Mouse (Mus musculus): ENCODE results near the gene Map7d1.

Map7d1 gene

DNA sequence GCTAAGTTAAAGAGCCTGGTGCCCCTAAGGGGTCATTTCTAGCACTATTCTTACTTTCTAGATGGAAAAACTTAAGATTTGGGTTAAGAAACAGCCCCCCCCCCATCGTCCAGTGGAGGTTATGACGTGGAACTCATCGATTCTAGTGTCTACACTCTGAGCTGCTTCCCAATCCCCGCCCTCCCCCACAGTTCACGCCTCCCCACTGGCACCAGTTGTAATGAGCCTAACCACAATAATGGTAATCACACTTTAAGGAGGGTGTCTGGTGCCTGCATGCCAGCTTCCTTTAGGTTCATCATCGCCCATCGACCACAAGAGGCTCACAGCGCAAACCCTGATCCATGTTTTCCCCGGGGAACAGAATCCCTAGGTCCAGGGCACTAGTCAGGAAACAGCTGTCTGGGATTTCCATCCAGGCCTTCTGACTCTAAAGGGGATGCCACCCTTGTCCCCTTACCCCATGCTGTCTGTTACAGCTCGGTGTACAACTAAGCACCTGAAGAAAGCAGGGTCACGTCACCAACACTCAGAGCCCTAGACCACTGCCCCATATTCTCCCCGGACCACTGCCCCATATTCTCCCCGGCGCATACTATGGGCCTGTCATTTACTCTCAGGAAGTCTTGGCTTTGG lies 2.4 kb downstream of the Map7d1 start:
- 0 out of 2 replicates have a peak, but pooled peaks cover 4% of the 10 kb centered on the region for H3K36me3 ChIP-seq (ENCODE audit: insufficient read depth, low read length)
- H3K9me3 ChIP-seq (ENCODE audit: low read length), result no peaks in the 10 kb centered on the region
- TF ChIP-seq POU5F1 (IDR thresholded peaks at IDR 0.05; ENCODE audit: borderline replicate concordance, low read length) (no peak), CTCF (conservative IDR thresholded peaks at IDR 0.05; ENCODE audit: low read length) (no peak), NANOG (IDR thresholded peaks at IDR 0.05; ENCODE audit: borderline replicate concordance, low read length) (no peak)
- peaks cover 84% of the 10 kb centered on the region for H3K4me1 ChIP-seq (replicated peaks; ENCODE audit: low read depth, low read length)
- peaks cover 16% of the 10 kb centered on the region for H3K27me3 ChIP-seq (ENCODE audit: insufficient read depth, low read length)
- H3K4me3 ChIP-seq (replicated peaks; ENCODE audit: low read length), result peak overlapping the region; percentile 91; the same call in 1 of the 2 replicates

DNA sequence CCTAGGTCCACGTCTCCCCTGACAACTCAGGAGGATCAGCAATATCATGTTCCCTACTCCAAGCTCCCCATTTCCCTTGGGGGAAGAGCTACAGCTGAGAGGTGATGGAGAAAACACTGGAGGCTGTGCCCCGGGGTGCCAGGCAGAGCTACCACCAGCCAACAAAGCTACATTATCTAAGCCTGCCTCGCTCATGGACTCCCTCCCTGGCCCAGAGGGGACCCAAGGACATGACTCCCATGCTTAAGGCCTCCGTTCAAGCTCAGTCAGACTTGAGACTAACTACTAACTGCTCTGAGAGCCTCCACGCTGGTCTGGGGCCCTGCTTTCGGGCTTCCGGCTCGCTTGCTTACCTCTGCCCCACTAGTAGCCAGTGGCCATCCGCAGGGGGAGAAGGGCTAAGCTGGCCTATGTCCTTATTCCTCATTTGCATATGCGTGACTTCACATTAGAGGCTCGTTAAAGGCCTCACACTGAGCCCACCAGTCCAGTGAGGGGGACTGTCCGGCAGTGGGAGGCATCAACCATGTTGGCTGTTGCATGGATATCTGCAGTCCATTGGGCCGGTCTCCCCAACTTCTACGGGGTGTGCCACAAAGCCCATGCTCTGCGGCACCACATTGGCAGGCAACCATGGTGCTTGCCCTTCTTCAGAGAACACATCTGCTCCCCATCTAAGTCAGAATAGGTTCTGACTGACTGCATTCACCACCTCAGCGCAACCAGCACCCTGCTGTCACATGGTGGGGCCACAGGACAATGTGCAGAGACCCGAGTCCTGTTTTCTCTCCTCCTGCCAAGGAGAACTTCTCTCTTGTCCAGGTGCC lies 3.5 kb downstream of the Map7d1 start:
- H3K36me3 ChIP-seq (ENCODE audit: insufficient read depth, low read length), result 0 out of 2 replicates have a peak, but pooled peaks cover 4% of the 10 kb centered on the region
- peaks cover 89% of the 10 kb centered on the region for H3K4me1 ChIP-seq (replicated peaks; ENCODE audit: low read depth, low read length)
- peaks cover 9% of the 10 kb centered on the region for H3K27me3 ChIP-seq (ENCODE audit: insufficient read depth, low read length)
- TF ChIP-seq POU5F1 (IDR thresholded peaks at IDR 0.05; ENCODE audit: borderline replicate concordance, low read length) (no peak), CTCF (conservative IDR thresholded peaks at IDR 0.05; ENCODE audit: low read length) (no peak), NANOG (IDR thresholded peaks at IDR 0.05; ENCODE audit: borderline replicate concordance, low read length) (no peak)
- no peaks in the 10 kb centered on the region for H3K9me3 ChIP-seq (ENCODE audit: low read length)
- H3K4me3 ChIP-seq (replicated peaks; ENCODE audit: low read length), result peak overlapping the region; percentile 49; the same call in 1 of the 2 replicates

DNA sequence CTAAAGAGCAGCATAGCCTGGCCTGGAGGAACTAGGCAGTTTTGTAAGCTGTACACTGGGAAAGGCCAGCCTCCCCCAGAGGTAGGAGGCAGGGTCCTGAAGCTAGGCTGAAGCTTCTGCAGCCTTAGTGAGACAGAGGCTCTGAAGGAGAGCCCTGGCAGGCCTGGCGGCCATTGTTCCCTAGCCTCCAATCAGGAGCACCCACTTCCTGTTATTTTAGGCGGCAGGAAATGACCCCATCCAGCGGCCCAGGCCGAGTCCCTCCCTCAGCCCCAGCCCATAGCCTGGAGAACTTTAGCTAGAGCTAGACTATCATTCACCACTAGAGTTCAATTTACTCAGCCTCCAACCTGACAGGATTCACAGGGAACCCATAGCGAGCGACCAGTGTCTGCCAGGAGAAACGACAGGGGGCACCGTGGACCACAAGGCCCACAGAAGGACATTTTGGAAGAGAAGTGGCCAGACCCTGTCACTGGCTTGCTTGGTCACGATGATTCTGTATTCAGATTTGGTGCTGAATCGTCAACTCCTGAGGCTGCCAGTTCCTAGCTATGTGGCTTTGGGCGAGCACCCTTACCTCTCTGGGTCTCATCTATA lies 4.4 kb downstream of the Map7d1 start:
- Histone ChIP-seq H3K9me3 (ENCODE audit: low read length) (no peaks in the 10 kb centered on the region), H3K27me3 (ENCODE audit: insufficient read depth, low read length) (peaks cover under 1% of the 10 kb centered on the region), H3K4me1 (replicated peaks; ENCODE audit: low read depth, low read length) (peaks cover 89% of the 10 kb centered on the region), H3K4me3 (replicated peaks; ENCODE audit: low read length) (peak overlapping the region; percentile 49), H3K36me3 (ENCODE audit: insufficient read depth, low read length) (0 out of 2 replicates have a peak, but pooled peaks cover 4% of the 10 kb centered on the region)
- TF ChIP-seq POU5F1 (IDR thresholded peaks at IDR 0.05; ENCODE audit: borderline replicate concordance, low read length) (no peak), CTCF (conservative IDR thresholded peaks at IDR 0.05; ENCODE audit: low read length) (no peak), NANOG (IDR thresholded peaks at IDR 0.05; ENCODE audit: borderline replicate concordance, low read length) (no peak)

DNA sequence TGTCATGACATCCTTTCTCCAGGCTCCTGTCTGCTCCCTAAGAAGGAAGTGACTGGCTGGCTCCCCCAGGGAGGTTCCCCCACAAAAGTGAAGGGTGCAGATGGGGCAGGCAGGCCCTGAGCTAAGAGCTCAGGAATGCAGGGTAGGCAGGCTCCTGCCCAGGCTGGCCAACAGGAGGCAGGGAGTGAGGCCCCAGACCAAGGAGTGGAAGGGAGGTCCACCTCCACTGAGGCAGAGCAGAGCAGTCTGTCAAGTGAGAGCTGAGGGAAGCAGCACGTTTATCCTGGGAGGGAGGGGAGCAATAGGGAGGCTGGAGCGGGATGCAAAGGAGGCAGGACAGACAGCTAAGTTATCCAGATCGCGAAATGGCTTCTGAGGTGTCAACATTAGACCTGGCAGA lies 5.5 kb downstream of the Map7d1 start:
- TF ChIP-seq POU5F1 (IDR thresholded peaks at IDR 0.05; ENCODE audit: borderline replicate concordance, low read length), result no peak
- no peak for TF ChIP-seq NANOG (IDR thresholded peaks at IDR 0.05; ENCODE audit: borderline replicate concordance, low read length)
- no peak overlapping the region for H3K4me3 ChIP-seq (replicated peaks; ENCODE audit: low read length)
- H3K4me1 ChIP-seq (replicated peaks; ENCODE audit: low read depth, low read length), result peaks cover 96% of the 10 kb centered on the region
- 0 out of 2 replicates have a peak, but pooled peaks cover 8% of the 10 kb centered on the region for H3K36me3 ChIP-seq (ENCODE audit: insufficient read depth, low read length)
- no peaks in the 10 kb centered on the region for H3K9me3 ChIP-seq (ENCODE audit: low read length)
- H3K27me3 ChIP-seq (ENCODE audit: insufficient read depth, low read length), result no peaks in the 10 kb centered on the region

DNA sequence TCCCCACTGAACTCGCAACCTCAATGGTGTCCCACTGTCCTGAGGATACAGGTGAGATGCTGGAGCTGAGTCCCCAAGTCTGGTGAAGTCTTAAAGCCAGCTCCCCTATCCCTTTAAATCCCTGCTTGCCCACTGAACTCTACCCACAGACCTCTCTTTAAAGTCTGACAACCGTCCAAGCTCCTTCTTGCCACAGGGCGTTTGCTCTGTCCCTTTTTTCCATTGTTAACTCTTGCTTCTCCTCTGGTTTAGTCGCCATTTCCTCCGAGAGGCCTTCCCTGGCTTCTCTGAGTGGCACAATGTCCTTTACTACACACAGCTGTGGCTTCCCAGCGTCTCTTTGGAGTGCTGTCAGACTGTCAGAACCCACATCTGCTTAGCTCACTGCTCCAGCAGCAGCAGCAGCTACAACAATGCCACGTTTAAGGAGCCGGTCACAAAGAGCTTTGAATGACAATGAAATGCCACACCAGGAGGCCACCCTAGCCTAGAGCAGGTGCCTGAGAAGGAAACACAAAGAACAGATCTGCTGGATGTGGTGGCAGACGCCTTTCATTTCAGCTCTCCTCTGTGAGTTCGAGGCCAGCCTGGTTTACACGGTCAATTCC lies 7.8 kb downstream of the Map7d1 start:
- Histone ChIP-seq H3K27me3 (ENCODE audit: insufficient read depth, low read length) (no peaks in the 10 kb centered on the region), H3K4me3 (replicated peaks; ENCODE audit: low read length) (peak overlapping the region; percentile 35; the same call in 1 of the 2 replicates), H3K9me3 (ENCODE audit: low read length) (no peaks in the 10 kb centered on the region), H3K36me3 (ENCODE audit: insufficient read depth, low read length) (0 out of 2 replicates have a peak, but pooled peaks cover 11% of the 10 kb centered on the region), H3K4me1 (replicated peaks; ENCODE audit: low read depth, low read length) (peaks cover 84% of the 10 kb centered on the region)
- no peak for TF ChIP-seq CTCF (conservative IDR thresholded peaks at IDR 0.05; ENCODE audit: low read length)
- TF ChIP-seq NANOG (IDR thresholded peaks at IDR 0.05; ENCODE audit: borderline replicate concordance, low read length), result peak; percentile 72; the same call in 1 of the 2 replicates
- peak; percentile 80; the same call in 1 of the 2 replicates for TF ChIP-seq POU5F1 (IDR thresholded peaks at IDR 0.05; ENCODE audit: borderline replicate concordance, low read length)

DNA sequence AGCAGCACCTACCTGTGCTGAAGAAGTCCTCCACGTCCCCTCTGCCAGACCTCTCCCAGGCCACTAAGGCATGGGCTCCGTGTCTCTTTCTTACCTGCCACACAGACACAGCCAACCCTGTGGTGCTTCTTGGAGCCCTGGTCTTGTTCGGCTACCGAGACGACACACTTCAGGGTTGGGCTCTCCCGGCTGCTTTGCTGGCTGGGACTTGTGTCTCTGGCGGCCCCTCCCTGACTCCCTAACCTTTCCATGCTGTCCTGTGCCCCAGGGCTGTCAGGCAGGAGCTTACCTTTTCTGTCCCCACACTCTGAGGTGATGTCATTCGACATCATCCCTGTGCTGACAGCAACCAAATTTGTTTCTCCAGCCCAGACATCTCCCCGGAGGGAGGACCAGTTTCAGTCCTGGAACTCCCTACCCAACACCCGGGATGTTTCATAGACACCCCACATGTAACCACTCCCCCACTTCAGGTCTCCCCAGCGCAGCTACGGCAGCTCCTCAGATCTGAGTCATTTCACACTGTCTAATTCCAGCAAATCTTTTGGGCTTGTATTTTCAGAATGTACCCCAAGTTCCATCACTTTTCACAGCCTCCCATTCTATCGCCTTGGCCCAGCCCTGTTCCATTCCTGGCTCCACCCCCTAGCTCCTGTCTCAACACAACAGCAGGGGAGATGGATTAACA lies 9.8 kb downstream of the Map7d1 start:
- TF ChIP-seq CTCF (conservative IDR thresholded peaks at IDR 0.05; ENCODE audit: low read length), result no peak
- TF ChIP-seq NANOG (IDR thresholded peaks at IDR 0.05; ENCODE audit: borderline replicate concordance, low read length), result no peak
- no peak for TF ChIP-seq POU5F1 (IDR thresholded peaks at IDR 0.05; ENCODE audit: borderline replicate concordance, low read length)
- Histone ChIP-seq H3K4me3 (replicated peaks; ENCODE audit: low read length) (peak overlapping the region; percentile 35), H3K4me1 (replicated peaks; ENCODE audit: low read depth, low read length) (peaks cover 85% of the 10 kb centered on the region), H3K36me3 (ENCODE audit: insufficient read depth, low read length) (peaks cover 18% of the 10 kb centered on the region), H3K9me3 (ENCODE audit: low read length) (no peaks in the 10 kb centered on the region), H3K27me3 (ENCODE audit: insufficient read depth, low read length) (no peaks in the 10 kb centered on the region)

DNA sequence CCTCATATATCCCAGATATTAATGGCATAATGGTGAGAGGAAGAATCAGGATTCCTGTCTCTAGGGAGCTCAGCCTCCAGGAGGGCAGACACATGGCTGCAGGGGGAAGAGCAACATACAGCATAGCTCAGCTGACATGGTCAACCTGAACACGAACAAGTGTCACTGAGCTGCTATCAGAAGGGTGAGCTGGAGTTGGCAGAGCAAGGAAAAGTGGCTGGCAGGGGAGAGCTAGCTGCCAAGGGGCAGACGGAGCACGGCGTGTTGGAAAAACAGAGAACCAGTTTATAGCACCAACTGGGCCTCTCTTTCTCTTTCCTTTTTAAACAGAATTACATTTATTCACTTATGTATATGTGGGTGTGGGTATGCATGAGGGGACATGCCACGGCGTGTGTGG lies 13.6 kb downstream of the Map7d1 start:
- H3K36me3 ChIP-seq (ENCODE audit: insufficient read depth, low read length), result peaks cover 49% of the 10 kb centered on the region
- peaks cover 76% of the 10 kb centered on the region for H3K4me1 ChIP-seq (replicated peaks; ENCODE audit: low read depth, low read length)
- no peak for TF ChIP-seq CTCF (conservative IDR thresholded peaks at IDR 0.05; ENCODE audit: low read length)
- TF ChIP-seq POU5F1 (IDR thresholded peaks at IDR 0.05; ENCODE audit: borderline replicate concordance, low read length), result no peak
- H3K27me3 ChIP-seq (ENCODE audit: insufficient read depth, low read length), result peaks cover 15% of the 10 kb centered on the region
- H3K9me3 ChIP-seq (ENCODE audit: low read length), result no peaks in the 10 kb centered on the region
- H3K4me3 ChIP-seq (replicated peaks; ENCODE audit: low read length), result no peak overlapping the region

Data from E14TG2a.4 (cell line).